10 mouse cellular contexts compared by ENCODE assay signal in the genomic region with DNA sequence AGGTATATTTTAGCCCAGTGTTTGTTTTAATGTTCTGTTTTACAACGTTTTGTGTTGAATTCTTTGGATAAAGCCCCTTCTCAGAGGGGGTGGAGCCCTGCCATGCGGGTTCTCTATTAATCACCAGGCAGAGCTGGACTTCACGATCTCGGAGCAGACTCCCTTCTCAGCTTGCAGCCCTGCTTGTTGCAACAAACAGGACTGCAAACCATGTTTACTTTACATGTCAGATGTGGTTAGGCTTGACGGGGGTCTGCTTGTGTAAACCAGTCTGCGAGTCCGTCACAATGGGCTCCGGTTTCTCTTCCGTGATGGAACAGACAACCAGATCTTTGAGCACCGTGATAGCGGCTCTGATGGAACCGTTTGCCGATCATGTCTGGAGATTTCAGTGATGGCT.
DNase-seq lines count a peak whose midpoint lies in the region; ATAC-seq and TF ChIP-seq lines count a peak whose summit lies in the region.
"Had no signal": no experiment of that assay in that cellular context is flagged by ENCODE, and none has a peak within 500 bp of the region (broad histone marks: within the 10 kb centered on the region; RNA-seq: fewer than 3 reads in every experiment).

No protein-coding gene starts in this region.

- 21% methylated on average over 13 of the region's 13 CpGs for WGBS in kidney, embryonic 15.5 days
- WGBS in embryonic facial prominence, embryonic 12.5 days, result 42% methylated on average over 13 of the region's 13 CpGs
- WGBS in cerebellum, adult 2 months, result 82% methylated on average over 13 of the region's 13 CpGs

- TF ChIP-seq POLR2A in brain, embryonic 14.5 days (IDR thresholded peaks at IDR 0.05; ENCODE audit: borderline replicate concordance, extremely low read depth, insufficient read depth, insufficient read length, poor library complexity, severe bottlenecking), result no peak
- TF ChIP-seq POLR2A in cerebellum, adult 2 months (IDR thresholded peaks at IDR 0.05; ENCODE audit: borderline replicate concordance, insufficient read depth, low read length), result no peak

- no peak overlapping the region for H3K27ac ChIP-seq in kidney, embryonic 15.5 days
- H3K27ac ChIP-seq in embryonic facial prominence, embryonic 12.5 days, result peak overlapping the region; percentile 17; the same call in 1 of the 2 replicates
- H3K27ac ChIP-seq in cerebellum, adult 2 months (ENCODE audit: insufficient read depth, low read length), result no peak overlapping the region

- no peaks in the 10 kb centered on the region for H3K36me3 ChIP-seq in kidney, embryonic 15.5 days
- no peaks in the 10 kb centered on the region for H3K36me3 ChIP-seq in embryonic facial prominence, embryonic 12.5 days

- no peak for TF ChIP-seq CTCF in brain, embryonic 14.5 days (IDR thresholded peaks at IDR 0.05; ENCODE audit: borderline replicate concordance, extremely low read depth, insufficient read depth, insufficient read length)
- no peak for TF ChIP-seq CTCF in cerebellum, adult 2 months (IDR thresholded peaks at IDR 0.05; ENCODE audit: borderline replicate concordance, insufficient read depth, low read depth, low read length)

- no peaks in the 10 kb centered on the region for H3K9me3 ChIP-seq in kidney, embryonic 15.5 days (replicated peaks)
- no peaks in the 10 kb centered on the region for H3K9me3 ChIP-seq in embryonic facial prominence, embryonic 12.5 days

- no peak overlapping the region for H3K9ac ChIP-seq in kidney, embryonic 15.5 days
- no peak overlapping the region for H3K9ac ChIP-seq in embryonic facial prominence, embryonic 12.5 days

- no peak for DNase-seq in kidney, adult 8-10 months
- peak; percentile 10 for DNase-seq in brain, embryonic 14.5 days (ENCODE audit: low read depth)
- peak; percentile 52 for DNase-seq in mesoderm, embryonic 11.5 days (ENCODE audit: low read depth, low spot score)
- DNase-seq in layer of hippocampus, postnatal 10 days (ENCODE audit: low spot score in 2 of 2), result no peak
- DNase-seq in cerebellum, adult 2 months, result no peak
- DNase-seq: lung, adult 18-20 months; thymus, postnatal 14 days had no signal

- peak overlapping the region; percentile 32 for H3K4me3 ChIP-seq in kidney, embryonic 15.5 days (replicated peaks)
- H3K4me3 ChIP-seq in embryonic facial prominence, embryonic 12.5 days, result peak overlapping the region; percentile 6; the same call in 1 of the 2 replicates
- H3K4me3 ChIP-seq in cerebellum, adult 2 months (replicated peaks; ENCODE audit: insufficient read depth, low read depth, low read length), result no peak overlapping the region
- H3K4me3 ChIP-seq: erythroblast, embryonic 14.5 days had no signal

- peak overlapping the region; percentile 56 for H3K4me2 ChIP-seq in kidney, embryonic 15.5 days
- peak overlapping the region; percentile 38 for H3K4me2 ChIP-seq in embryonic facial prominence, embryonic 12.5 days (replicated peaks)

- peak; percentile 56; the same call in 1 of the 2 replicates for ATAC-seq in kidney, embryonic 15.5 days (replicated peaks; ENCODE audit: low FRiP score)
- no peak for ATAC-seq in embryonic facial prominence, embryonic 12.5 days (ENCODE audit: insufficient number of reproducible peaks, insufficient read depth, low FRiP score, low TSS enrichment)

- H3K27me3 ChIP-seq in kidney, embryonic 15.5 days, result no peaks in the 10 kb centered on the region
- H3K27me3 ChIP-seq in embryonic facial prominence, embryonic 12.5 days, result no peaks in the 10 kb centered on the region
- no peaks in the 10 kb centered on the region for H3K27me3 ChIP-seq in cerebellum, adult 2 months (ENCODE audit: control insufficient read depth, insufficient read depth, low read length)

- 0 out of 2 replicates have a peak, but pooled peaks cover 7% of the 10 kb centered on the region for H3K4me1 ChIP-seq in kidney, embryonic 15.5 days
- H3K4me1 ChIP-seq in embryonic facial prominence, embryonic 12.5 days, result 0 out of 2 replicates have a peak, but pooled peaks cover 6% of the 10 kb centered on the region
- H3K4me1 ChIP-seq in cerebellum, adult 2 months (ENCODE audit: control insufficient read depth, insufficient read depth, low read length), result no peaks in the 10 kb centered on the region

Comparison
In these comparisons a context has a peak if more than half of its experiments do, and no peak if none do; other contexts are left out.
1. DNase-seq: peak in brain, embryonic 14.5 days (single experiment) and mesoderm, embryonic 11.5 days (single experiment); none in kidney, adult 8-10 months (0 of 2), layer of hippocampus, postnatal 10 days (0 of 2) and cerebellum, adult 2 months (0 of 2).